Mouse (Mus musculus) telencephalon, adult 2 months (tissue): ENCODE results near the gene Pde8a.
"Not testable (repeated sequence)": the region's sequence is repeated elsewhere in the genome, so short reads cannot be mapped to it uniquely, and the experiment has no call there.

Source experiments
- DNase-seq: peaks from one replicate; pipeline ENCODE4 v3.0.0-alpha.2; 2011; ENCODE audit warnings: low read depth, low spot score

Pde8a gene

DNA sequence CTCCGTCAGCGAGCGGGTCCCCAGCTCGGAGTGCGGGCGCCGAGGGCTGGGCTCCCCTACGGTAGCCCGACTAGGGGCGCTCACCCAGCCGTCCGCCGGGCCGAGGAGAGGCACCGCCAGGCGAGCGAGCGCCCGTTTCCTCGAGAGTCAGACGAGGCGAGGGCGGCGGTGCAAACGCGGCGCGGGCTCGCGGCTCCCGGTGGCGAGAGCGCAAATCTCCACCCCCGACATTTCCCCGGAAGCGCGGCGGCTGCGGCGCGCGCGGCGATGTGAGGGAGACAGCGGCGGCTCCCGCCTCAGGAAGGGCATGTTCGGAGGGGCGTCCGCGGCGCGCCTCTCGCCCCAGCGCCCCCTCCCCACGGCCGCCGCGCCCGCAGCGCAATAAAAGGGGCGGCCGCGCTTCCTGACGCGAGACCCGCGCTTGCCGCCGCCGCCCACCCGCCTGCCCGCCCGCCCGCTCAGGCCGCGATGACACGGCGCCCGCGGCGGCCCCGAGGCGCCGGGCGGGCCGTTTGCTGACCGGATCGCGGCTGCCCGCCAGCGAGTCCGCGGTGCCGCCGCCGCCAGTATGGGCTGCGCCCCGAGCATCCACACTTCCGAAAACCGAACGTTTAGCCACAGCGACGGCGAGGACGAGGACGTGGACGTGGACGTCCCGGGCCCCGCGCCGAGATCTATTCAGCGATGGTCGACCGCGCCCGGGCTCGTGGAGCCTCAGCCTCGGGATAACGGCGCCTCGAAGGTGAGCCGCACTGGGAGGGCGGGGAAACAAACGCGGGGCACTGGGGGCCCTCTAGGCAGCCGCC lies at the start of gene Pde8a:
Pde8a (plus strand) TSS at position 250 of the 806 bp plus-strand sequence.
- no peak for DNase-seq

DNA sequence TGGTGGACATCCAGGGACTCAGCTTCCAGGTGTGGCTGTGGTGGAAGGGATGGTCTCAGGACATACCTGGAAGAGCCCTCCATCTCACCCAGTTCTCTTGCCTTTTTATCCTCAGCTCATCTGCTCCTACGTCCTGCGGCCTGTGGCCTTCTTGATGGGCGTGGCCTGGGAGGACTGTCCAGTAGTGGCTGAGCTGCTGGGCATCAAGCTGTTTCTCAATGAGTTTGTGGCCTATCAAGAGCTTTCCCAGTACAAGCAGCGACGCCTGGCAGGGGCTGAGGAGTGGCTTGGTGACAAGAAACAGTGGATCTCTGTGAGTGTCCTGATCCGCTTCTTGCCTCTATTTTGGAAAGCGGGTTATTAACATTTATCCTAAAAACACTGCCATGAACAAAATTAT lies 49.0 kb upstream of the Pde8a start:
- DNase-seq, result no peak

DNA sequence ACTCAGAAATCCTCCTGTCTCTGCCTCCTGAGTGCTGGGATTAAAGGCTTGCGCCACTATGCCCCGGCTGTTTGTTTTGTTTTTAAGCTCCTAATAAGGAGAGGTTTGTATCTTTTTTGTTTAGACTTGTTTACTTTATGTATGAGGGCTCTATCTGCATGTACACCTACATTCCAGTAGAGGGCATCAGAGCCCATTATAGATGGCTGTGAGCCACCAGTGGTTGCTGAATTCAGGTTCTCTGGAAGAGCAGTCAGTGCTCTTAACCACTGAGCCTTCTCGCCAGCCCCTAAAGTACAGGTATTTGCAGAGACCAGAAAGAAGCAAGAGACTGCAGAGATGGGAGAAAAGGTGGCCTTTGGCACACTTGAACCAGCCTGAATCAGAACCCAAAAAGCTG lies 46.3 kb upstream of the Pde8a start:
- DNase-seq, result peak; percentile 43

DNA sequence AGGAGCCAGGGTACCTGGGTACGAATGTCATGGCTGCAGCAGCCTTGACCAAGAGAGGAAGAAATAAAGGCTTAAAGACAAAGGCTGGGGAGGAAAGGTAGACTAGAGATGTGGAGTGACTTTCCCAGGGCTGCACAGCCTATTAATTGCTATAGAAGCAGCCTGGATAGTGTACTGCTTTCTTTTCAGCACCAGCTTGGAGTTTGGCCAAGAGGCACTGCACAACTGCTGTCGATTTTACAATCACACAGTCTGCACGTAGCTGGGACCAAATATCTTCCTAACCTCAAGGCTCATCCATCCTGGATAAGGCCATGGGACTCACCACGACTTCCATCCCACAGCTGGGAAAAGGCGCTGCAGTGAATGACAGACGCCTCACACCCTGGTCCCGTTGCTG lies 44.0 kb upstream of the Pde8a start:
- no peak for DNase-seq

DNA sequence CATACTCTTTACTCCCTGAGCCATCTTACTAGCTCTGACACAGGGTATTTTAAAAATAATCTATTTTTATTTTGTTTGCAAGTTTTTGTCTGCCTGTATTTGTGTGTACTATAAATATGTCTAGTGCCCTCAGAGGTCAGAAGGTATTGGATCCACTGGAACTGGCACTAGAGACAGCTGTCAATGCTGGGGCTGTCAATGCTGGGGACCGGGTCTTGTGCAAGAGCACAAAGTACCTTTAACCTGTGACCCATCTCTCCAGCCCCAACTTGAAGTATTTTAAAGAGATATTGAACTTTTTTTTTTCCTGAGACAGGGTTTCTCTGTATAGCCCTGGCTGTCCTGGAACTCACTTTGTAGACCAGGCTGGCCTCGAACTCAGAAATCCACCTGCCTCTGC lies 39.5 kb upstream of the Pde8a start:
- DNase-seq, result no peak

DNA sequence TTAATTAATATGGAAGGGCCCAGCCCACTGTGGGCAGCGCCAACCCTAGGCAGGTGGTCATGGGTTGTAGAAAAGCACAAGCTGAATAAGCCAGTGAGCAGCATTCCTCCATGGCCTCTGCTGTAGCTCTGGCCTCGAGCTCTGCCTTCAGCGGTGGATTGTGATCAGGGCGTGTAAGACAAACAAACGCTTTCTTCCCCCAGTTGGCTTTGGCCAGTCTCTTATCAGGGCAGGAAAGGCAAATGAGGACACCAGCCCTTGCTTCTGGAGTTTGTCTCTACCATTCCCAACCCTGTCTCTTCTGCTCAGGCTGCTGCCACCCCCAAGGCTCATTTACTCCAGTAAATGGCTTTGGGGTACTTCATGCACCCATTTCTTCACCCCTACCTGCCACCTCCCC lies 38.7 kb upstream of the Pde8a start:
- DNase-seq, result no peak

DNA sequence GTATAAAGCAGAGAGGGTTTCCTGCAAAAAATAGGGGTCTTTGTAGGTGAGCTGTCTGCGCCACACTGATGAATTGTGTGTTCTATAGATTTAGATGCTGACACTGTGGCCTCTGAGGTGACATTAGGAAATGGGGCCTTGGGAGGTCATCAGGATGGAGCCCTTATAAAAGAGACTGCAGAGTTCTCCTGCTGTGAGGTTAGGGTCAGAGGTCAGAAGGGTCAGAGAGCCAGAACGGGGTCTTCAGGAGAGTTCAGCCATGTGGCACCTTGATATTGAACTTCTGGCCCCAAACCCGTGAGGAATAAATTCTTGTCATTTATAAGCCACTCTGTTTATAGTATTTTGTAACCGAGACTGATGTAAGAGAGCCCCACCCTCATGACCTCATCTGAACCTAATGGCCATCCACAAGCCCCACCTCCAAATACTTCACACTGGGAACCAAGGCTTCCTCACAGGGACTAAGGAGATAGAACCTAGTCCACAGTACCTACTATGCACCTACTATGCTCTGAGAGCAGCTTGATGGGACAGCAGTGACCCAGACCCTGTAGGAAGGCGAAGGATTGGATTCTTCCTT lies 37.1 kb upstream of the Pde8a start:
- DNase-seq, result no peak

DNA sequence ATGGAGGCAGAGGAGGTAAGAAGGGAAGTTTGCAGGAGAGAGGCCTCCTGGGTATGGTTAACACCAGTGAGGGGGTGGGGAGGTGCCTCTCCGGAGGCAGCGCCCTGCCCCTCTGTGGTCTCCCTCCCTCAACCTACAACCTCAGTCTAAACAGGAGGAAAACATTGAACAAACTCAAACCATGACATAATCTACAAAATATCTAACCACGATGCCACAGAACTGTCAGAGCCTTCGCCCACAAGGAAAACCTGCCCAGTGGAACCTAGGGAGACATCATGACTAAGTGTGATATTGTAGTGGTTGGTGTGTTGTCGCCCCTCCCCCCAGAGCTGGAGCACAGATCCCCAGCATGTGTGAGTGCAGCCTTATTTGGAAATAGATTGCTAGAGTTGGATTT lies 33.9 kb upstream of the Pde8a start:
- no peak for DNase-seq

DNA sequence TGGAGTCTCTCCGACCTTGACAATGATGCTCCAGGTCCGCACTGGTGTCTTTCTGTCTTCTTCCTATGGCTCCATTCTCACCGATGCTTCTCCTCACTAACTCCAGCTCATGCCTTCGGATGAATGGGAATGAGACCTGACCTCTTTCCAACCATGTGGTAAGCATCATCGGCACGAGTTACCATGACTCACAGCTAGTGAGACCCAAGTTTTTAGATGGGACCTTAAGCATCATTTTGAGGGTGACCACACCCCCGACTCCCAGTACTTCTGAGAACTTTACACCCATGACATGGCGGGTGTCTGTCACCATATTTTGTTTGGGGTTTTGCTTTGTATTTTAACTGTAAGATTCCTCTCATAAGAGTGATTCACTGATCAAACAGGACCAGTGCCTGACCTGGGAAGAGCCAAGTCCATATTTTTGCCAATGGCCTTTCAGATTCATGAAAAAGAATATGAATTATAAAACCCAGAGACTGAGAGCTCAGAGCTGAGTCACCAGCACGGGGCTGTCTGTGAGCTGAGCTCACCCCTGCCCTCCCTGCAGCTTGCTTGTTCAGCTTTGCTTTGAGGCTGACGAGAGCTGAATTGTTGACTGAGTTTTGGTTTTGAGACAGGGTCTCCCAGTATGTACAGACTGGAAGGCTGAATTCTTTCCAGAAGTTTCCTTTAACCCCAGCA lies 30.8 kb upstream of the Pde8a start:
- no peak for DNase-seq

DNA sequence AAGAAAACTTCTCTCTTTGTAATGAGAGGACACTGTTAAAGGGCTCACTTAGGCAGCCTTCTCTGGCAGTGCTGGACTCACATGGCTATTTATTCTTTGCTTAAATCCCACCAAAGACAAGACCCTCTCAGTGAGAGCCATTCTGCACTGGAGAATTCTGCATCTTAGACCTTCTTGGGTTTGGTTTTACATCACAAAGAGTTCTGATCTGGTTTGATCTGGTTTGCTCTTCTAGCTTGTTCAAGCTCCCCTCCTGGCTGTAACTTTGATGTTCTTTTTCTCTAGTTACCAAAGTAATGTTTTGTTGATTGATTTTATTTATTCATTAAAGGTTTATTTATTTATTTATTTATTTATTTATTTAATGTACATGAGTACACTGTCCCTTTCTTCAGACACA lies 30.2 kb upstream of the Pde8a start:
- no peak for DNase-seq

DNA sequence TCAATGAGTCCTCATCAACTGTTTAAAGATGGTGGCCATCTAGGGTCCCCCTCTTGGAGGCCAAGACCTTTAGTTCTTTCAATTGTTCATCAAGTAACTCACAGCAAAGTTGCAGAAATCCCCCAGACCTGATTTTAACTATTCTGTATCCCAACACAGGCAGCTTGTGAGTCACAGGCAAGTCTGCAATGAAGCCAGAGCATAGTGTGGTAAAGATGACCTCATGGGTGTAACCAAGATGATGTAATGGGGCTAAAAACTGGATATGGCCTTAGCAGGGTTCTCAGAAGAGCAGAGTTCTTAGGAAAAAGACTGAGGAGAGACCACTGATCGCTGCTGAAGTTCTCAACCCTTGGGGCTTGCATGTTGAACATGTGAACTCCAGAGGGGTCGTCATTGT lies 29.3 kb upstream of the Pde8a start:
- no peak for DNase-seq

DNA sequence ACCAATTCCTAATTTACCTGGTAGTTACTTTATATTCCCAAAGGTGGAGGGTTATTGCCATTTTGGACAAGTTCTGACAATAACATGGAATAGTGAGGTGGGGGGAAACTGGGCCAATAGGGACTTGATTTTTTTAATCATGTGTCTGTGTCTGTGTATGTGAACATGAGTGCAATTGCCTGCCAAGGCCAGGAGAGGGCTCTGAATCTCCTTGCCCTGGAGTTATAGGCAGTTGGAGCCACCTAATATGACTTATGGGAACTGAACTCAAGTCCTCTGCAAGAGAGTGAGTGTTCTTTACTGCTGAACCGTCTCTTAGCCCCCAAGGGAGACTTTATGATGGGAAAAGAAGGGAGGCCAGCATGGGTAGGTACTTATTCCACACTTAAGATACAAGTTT lies 28.7 kb upstream of the Pde8a start:
- no peak for DNase-seq

DNA sequence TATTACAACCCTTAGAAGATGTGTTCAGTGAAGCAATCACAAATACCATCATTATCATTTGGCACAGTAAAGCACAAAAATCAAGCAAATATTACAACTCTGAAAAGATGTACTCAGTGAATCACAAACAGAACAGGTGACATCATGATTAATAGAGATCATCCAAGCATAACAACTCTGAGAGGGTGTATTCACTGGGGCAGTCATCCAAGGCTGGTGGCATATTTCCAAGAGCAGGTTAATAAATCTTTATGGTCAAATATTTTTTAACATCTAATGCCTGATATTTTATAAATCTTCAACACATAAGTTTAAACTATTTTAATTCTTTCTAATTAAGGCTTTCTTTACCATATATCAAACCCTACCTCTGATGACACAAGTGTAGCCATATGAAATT lies 27.4 kb upstream of the Pde8a start:
- not testable (repeated sequence) for DNase-seq

DNA sequence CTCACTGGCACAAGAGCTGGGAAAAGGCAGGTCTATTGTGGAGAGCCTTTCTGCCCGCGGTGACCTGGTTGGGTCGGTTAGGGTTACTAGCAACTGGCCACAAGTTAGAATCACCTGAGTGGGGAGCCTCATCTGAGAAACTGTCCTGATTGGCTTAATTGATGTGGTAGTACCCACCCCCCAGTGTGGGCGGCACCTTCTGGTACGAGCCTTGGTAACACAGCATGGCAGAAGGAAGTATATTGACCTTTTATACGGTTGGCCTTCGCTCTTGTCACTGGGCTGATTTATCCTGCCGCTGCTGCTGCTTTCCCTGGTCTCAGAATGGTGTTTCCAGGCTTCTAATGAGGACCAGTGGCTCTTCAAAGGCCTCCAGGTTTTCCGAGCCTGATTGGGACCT lies 24.2 kb upstream of the Pde8a start:
- no peak for DNase-seq

DNA sequence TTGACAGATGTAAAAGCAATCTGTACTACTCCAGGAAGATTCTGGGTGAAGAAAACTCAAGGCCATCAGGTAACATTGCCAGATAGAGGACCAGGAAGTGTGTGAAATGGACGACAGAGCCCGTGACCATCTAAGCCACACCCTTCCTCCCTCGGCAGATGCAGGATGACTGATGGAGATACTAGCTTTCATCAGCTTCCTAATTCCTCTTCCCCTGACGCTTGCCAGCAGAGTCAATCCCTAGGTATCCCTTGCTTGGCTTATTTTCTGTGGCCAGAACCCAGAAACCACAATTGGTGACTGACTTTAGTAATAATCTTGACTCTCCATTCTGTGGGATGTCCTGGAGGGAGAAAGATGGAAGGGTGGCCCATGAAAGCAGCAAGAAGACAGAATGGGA lies 17.9 kb upstream of the Pde8a start:
- DNase-seq, result no peak

DNA sequence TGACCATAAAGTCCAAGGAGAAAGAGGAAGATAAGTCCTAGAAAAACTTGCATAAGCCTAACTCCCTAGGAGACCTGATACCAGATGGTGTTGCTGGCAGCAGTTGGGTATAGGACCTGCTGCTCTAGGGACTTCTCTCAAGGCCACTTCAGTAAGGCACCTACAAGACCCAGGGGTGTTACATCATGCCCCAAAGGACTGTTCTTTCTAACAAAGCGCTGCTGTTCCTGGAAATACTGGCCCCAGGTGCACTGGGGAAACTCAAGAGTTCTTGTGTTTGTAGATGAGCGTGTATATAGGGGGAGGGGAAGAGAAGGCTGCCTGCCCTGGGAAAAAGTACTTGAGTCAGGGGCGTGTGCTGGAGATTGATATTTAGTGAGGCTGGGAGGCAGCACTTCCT lies 16.6 kb upstream of the Pde8a start:
- no peak for DNase-seq

DNA sequence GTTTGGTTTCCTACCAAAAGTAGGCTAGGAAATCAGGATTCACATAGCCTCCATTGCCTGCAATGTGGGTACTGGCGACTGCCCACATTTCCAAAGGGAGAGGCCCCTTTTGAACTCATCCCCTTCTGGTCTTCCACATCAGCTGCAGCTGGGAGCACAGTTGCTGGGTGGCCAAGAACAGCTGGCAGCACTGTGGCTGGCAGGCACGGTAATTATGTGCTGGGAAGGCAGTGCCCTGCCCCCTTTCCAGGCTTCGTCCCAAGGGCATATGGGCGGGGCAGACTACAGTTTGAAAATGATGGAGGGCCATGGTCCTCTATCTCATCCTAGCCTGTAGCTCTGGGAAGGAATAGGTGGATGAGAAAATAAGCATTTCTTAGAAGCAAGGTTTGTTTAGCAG lies 14.9 kb upstream of the Pde8a start:
- no peak for DNase-seq

DNA sequence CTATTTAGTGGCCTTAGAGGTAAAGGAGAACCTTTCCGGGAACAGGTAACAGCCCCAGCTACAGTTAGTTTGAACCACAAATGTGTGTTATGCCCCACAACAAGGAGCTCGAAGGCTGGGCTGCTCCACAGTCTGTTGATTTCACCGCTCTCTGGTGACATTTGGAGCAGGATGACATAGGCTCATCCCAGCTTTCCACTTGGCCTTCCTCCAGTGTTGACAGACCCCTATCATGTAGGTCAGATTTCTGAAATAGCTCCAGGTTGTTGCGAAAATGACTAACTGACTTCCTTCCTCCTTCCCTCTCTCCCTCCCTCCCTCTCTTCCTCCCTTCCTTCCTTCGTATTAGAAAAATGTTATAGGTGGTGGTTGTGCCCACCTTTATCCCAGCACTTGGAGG lies 14.3 kb upstream of the Pde8a start:
- DNase-seq, result no peak

DNA sequence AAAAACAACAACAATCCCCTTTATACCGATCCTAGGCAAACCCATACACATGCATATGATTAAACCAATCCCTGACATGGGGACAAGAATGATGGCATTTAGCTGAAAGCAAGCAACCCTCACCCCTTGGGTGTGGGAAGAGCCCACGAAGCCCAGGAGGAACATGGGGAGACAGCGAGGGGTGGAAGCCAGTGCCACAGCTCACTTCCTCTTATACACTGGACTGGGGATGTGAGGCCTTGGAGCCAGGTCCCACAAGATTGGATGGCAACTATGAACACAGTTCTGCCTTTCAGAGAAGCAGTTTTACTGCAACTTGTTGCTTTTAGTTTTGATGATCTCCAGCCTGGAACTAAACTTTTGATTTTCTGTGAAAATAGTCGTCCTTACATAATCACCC lies 13.6 kb upstream of the Pde8a start:
- no peak for DNase-seq

DNA sequence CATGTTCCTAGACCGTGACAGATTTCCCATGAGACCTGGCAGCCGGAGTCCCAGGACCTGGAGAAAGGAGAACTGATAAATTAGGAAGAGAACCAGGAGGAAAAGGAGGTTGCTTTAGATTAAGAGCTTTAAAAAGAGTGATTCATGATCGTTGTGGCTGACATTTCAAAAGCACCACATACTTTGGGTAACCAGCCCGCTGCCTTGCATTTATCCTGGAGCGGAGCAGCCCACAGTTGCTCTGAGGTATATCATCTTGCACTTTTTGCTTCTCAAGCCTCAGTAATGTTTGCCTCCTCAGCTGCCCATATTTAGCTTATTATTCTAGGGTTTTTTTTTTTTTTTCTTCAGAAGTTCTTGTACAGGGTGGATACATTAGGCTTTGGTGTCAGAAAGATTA lies 11.0 kb upstream of the Pde8a start:
- no peak for DNase-seq

DNA sequence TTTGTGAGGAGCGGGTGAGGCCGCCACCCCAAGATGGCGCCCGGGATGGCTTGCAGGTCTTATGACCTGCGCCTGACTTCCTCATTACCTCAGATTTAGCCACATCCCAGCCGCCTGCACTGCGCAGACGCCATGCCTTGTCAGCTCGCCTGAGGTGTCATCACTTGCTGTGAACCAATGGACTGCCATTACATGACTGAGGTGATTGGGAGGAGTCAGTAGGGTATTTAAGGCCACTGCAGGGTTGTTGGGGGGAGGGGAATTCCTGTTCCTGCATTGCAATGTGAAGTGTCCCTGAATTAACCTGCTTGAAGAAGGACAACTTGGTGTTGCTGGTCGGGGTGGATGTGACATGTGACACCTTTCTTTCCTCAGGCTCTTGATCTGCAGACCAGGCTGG lies 9.8 kb upstream of the Pde8a start:
- not testable (repeated sequence) for DNase-seq

DNA sequence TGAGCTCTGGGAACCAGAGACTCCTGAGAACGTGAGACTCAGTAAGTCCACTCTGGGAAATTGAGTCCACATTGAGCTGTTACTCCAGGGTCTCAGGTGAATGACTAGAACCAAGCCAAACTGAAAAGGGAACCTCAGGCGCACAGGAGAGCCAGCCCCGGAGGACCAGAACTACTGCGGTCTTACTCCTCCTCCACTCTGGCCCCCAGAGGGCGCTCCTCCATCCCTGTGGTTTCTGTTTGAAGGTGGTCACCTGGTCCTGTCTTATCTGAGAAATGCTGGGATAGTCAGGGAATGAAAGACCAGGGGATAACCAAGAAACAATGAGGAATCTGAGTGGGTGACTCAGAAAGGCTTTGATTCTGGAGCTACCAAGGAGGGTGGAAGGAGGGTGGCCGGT lies 4.5 kb upstream of the Pde8a start:
- DNase-seq, result no peak
